8 mouse cellular contexts compared by ENCODE assay signal in genomic region chr12:112678555-112679026, GRCm38 (mm10). TPM values are rescaled to one million over a fixed set of nuclear protein-coding genes. Genes with fewer than 3 reads are reported as not detected.
DNase-seq lines count a peak whose midpoint lies in the region; ATAC-seq and TF ChIP-seq lines count a peak whose summit lies in the region.

Gene Zbtb42 (plus strand): TSS chr12:112678828.

- 0 out of 2 replicates have a peak, but pooled peaks have one; percentile 5 for ATAC-seq in forebrain, postnatal 0 days
- no peak for ATAC-seq in hindbrain, embryonic 13.5 days (ENCODE audit: low FRiP score)
- no peak for ATAC-seq in limb, embryonic 15.5 days (ENCODE audit: insufficient number of reproducible peaks, low FRiP score, low TSS enrichment, low read depth)
- peak; percentile 15; the same call in 1 of the 2 replicates for ATAC-seq in midbrain, embryonic 14.5 days (ENCODE audit: low FRiP score, low TSS enrichment)

- H3K27ac ChIP-seq in forebrain, postnatal 0 days (ENCODE audit: low read depth, low read length), result no peak within 1 kb of the TSS
- H3K27ac ChIP-seq in hindbrain, embryonic 13.5 days, result 0 out of 2 replicates have a peak within 1 kb of the TSS, but pooled peaks have one; percentile 40
- peak within 1 kb of the TSS; percentile 33; the same call in 1 of the 2 replicates for H3K27ac ChIP-seq in limb, embryonic 15.5 days
- H3K27ac ChIP-seq in midbrain, embryonic 14.5 days (replicated peaks; ENCODE audit: low read depth, low read length), result no peak within 1 kb of the TSS

- peak within 1 kb of the TSS; percentile 51 for H3K9ac ChIP-seq in forebrain, postnatal 0 days
- peak within 1 kb of the TSS; percentile 75 for H3K9ac ChIP-seq in hindbrain, embryonic 13.5 days
- H3K9ac ChIP-seq in limb, embryonic 15.5 days, result peak within 1 kb of the TSS; percentile 49
- H3K9ac ChIP-seq in midbrain, embryonic 14.5 days (replicated peaks; ENCODE audit: low read length), result peak within 1 kb of the TSS; percentile 45

- under 1% methylated on average over 54 of the region's 60 CpGs for WGBS in forebrain, postnatal 0 days
- under 1% methylated on average over 44 of the region's 60 CpGs for WGBS in hindbrain, embryonic 13.5 days
- WGBS in limb, embryonic 15.5 days, result under 1% methylated on average over 46 of the region's 60 CpGs
- under 1% methylated on average over 60 of the region's 60 CpGs for WGBS in midbrain, embryonic 14.5 days

- no peaks in the 10 kb centered on the region for H3K36me3 ChIP-seq in forebrain, postnatal 0 days (ENCODE audit: insufficient read depth)
- H3K36me3 ChIP-seq in hindbrain, embryonic 13.5 days, result no peaks in the 10 kb centered on the region
- no peaks in the 10 kb centered on the region for H3K36me3 ChIP-seq in limb, embryonic 15.5 days
- no peaks in the 10 kb centered on the region for H3K36me3 ChIP-seq in midbrain, embryonic 14.5 days (ENCODE audit: control insufficient read depth, insufficient read depth, low read length)

- no peak; the same call in 1 of the 2 replicates for TF ChIP-seq CTCF in forebrain, postnatal 0 days (IDR thresholded peaks at IDR 0.05; ENCODE audit: low read depth)

- H3K4me2 ChIP-seq in forebrain, postnatal 0 days (ENCODE audit: low read depth), result peak within 1 kb of the TSS; percentile 94
- H3K4me2 ChIP-seq in hindbrain, embryonic 13.5 days, result peak within 1 kb of the TSS; percentile 89
- peak within 1 kb of the TSS; percentile 97 for H3K4me2 ChIP-seq in limb, embryonic 15.5 days
- peak within 1 kb of the TSS; percentile 91 for H3K4me2 ChIP-seq in midbrain, embryonic 14.5 days (ENCODE audit: low read length)

- peaks cover 21% of the 10 kb centered on the region for H3K27me3 ChIP-seq in forebrain, postnatal 0 days (ENCODE audit: insufficient read depth, low read length)
- H3K27me3 ChIP-seq in hindbrain, embryonic 13.5 days, result peaks cover 53% of the 10 kb centered on the region
- peaks cover 28% of the 10 kb centered on the region for H3K27me3 ChIP-seq in limb, embryonic 15.5 days
- H3K27me3 ChIP-seq in midbrain, embryonic 14.5 days (ENCODE audit: control insufficient read depth, insufficient read depth, low read length), result peaks cover 23% of the 10 kb centered on the region

- peak within 1 kb of the TSS; percentile 49 for H3K4me3 ChIP-seq in forebrain, postnatal 0 days (ENCODE audit: low read depth, low read length)
- peak within 1 kb of the TSS; percentile 53 for H3K4me3 ChIP-seq in hindbrain, embryonic 13.5 days
- H3K4me3 ChIP-seq in limb, embryonic 15.5 days, result peak within 1 kb of the TSS; percentile 67
- peak within 1 kb of the TSS; percentile 48 for H3K4me3 ChIP-seq in midbrain, embryonic 14.5 days (replicated peaks; ENCODE audit: low read depth, low read length)

- H3K9me3 ChIP-seq in forebrain, postnatal 0 days (ENCODE audit: low read length), result no peaks in the 10 kb centered on the region
- H3K9me3 ChIP-seq in hindbrain, embryonic 13.5 days, result no peaks in the 10 kb centered on the region
- H3K9me3 ChIP-seq in limb, embryonic 15.5 days, result no peaks in the 10 kb centered on the region
- H3K9me3 ChIP-seq in midbrain, embryonic 14.5 days (ENCODE audit: control insufficient read depth, low read length), result no peaks in the 10 kb centered on the region

- H3K4me1 ChIP-seq in forebrain, postnatal 0 days (ENCODE audit: insufficient read depth), result peaks cover 10% of the 10 kb centered on the region; the same call in 1 of the 2 replicates
- peaks cover 65% of the 10 kb centered on the region for H3K4me1 ChIP-seq in hindbrain, embryonic 13.5 days (replicated peaks)
- peaks cover 49% of the 10 kb centered on the region for H3K4me1 ChIP-seq in limb, embryonic 15.5 days
- peaks cover 16% of the 10 kb centered on the region for H3K4me1 ChIP-seq in midbrain, embryonic 14.5 days (ENCODE audit: control insufficient read depth, insufficient read depth, low read length)

- DNase-seq in 416B (ENCODE audit: low read depth), result peak; percentile 69
- DNase-seq in adrenal gland, adult 18-20 months (ENCODE audit: low spot score in 2 of 2), result peak; percentile 65 to 71
- DNase-seq in forebrain, postnatal 0 days, result no peak
- DNase-seq in midbrain, embryonic 14.5 days, result peak; percentile 65
- peak; percentile 40 to 50 for DNase-seq in thymus, postnatal 36 days
- no peak for DNase-seq in right cerebral cortex, postnatal 14 days

RNA-seq across cellular contexts. Expression of gene Zbtb42, which starts in this region (rescaled TPM):
- total RNA-seq in adrenal gland, adult 18-20 months (2021), result 1 to 10 TPM; 4.5 to 6.9 TPM
- total RNA-seq in forebrain, postnatal 0 days (2014; rRNA removed), result 1.0 and 3.5 TPM in 2 replicates
- polyA plus RNA-seq in forebrain, postnatal 0 days (2015; fragmentation: Nextera tagmentation; extraction: Ambion mirVana), result 0.77 and 1.2 TPM in 2 replicates
- 3.6 and 4.6 TPM in 2 replicates for polyA plus RNA-seq in hindbrain, embryonic 13.5 days (2015; fragmentation: Nextera tagmentation; extraction: Ambion mirVana)
- polyA plus RNA-seq in limb, embryonic 15.5 days (2015; fragmentation: Nextera tagmentation; extraction: Ambion mirVana), result 3.4 and 3.7 TPM in 2 replicates
- polyA plus RNA-seq in midbrain, embryonic 14.5 days (2014; fragmentation: Nextera tagmentation; extraction: Ambion mirVana), result 1.9 and 3.5 TPM in 2 replicates

Comparison
In these comparisons a context has a peak if more than half of its experiments do, and no peak if none do; other contexts are left out.
1. DNase-seq: peak in 416B (single experiment), adrenal gland, adult 18-20 months (2 of 2), midbrain, embryonic 14.5 days (single experiment) and thymus, postnatal 36 days (2 of 2); none in forebrain, postnatal 0 days (single experiment) and right cerebral cortex, postnatal 14 days (single experiment).
2. ATAC-seq: peak in forebrain, postnatal 0 days (single experiment) and midbrain, embryonic 14.5 days (single experiment); none in hindbrain, embryonic 13.5 days (single experiment) and limb, embryonic 15.5 days (single experiment).
3. H3K27ac ChIP-seq: peak in hindbrain, embryonic 13.5 days (single experiment) and limb, embryonic 15.5 days (single experiment); none in forebrain, postnatal 0 days (single experiment) and midbrain, embryonic 14.5 days (single experiment).
4. Peak in every context shown above with its lines, with median percentiles within 50 percentile points of each other: H3K4me2 ChIP-seq, H3K4me3 ChIP-seq and H3K9ac ChIP-seq.